Mouse (Mus musculus) heart, adult 9 months (tissue): ENCODE results near the gene P4hb.
"Not testable (repeated sequence)": the region's sequence is repeated elsewhere in the genome, so short reads cannot be mapped to it uniquely, and the experiment has no call there.

Experiments used
- DNase-seq, 2 experiments: peaks; one replicate each; pipeline ENCODE4 v3.0.0; 2022; ENCODE audit warnings: low spot score in 2 of 2

Gene P4hb

GRCm38 (mm10) chr11:120598283-120598989, 25.4 kb upstream of the P4hb start, which contains the start of the genes Alyref and Anapc11:
Alyref (minus strand) TSS chr11:120598365.
Anapc11 (plus strand) TSS chr11:120598421.
- DNase-seq = peak; percentile 91 to 92

- no peak for DNase-seq
Observed at GRCm38 (mm10) chr11:120597240-120598235, 24.5 kb upstream of the P4hb start.

- DNase-seq = no peak
Observed at GRCm38 (mm10) chr11:120588531-120588930, 15.5 kb upstream of the P4hb start.

GRCm38 (mm10) chr11:120583937-120584336, 10.9 kb upstream of the P4hb start:
- DNase-seq = no peak

GRCm38 (mm10) chr11:120582982-120583293, 9.9 kb upstream of the P4hb start:
- DNase-seq = not testable (repeated sequence)

GRCm38 (mm10) chr11:120582268-120582981, 9.4 kb upstream of the P4hb start:
- DNase-seq = no peak

GRCm38 (mm10) chr11:120581490-120582267, 8.6 kb upstream of the P4hb start, which contains the start of gene Arhgdia:
Arhgdia (minus strand) TSS chr11:120581624.
- DNase-seq = peak; percentile 89 to 90

GRCm38 (mm10) chr11:120580871-120581331, 7.8 kb upstream of the P4hb start:
- peak; percentile 36 to 42 for DNase-seq

GRCm38 (mm10) chr11:120580190-120580589, 7.1 kb upstream of the P4hb start:
- no peak for DNase-seq

- peak; percentile 53 to 67 for DNase-seq
Observed at GRCm38 (mm10) chr11:120579316-120580107, 6.5 kb upstream of the P4hb start.

- DNase-seq = no peak
Observed at GRCm38 (mm10) chr11:120578694-120579243, 5.7 kb upstream of the P4hb start.

- DNase-seq = no peak
Observed at GRCm38 (mm10) chr11:120578024-120578693, 5.1 kb upstream of the P4hb start.

GRCm38 (mm10) chr11:120577211-120578023, 4.4 kb upstream of the P4hb start:
- DNase-seq = no peak

GRCm38 (mm10) chr11:120576365-120576981, 3.4 kb upstream of the P4hb start:
- DNase-seq = no peak

- DNase-seq = no peak
Observed at GRCm38 (mm10) chr11:120575940-120576339, 2.9 kb upstream of the P4hb start.

- DNase-seq = no peak
Observed at GRCm38 (mm10) chr11:120575046-120575445, 2.0 kb upstream of the P4hb start.

GRCm38 (mm10) chr11:120574278-120574600, 1.2 kb upstream of the P4hb start:
- no peak for DNase-seq
